Mouse (Mus musculus): ENCODE measurements at regions not wholly inside any gene's neighbourhood (a gene's known extent, or its start where the extent isn't known, plus 50 kb on each side); places are given as distances from the start of the nearest gene placed in this dataset.

DNA sequence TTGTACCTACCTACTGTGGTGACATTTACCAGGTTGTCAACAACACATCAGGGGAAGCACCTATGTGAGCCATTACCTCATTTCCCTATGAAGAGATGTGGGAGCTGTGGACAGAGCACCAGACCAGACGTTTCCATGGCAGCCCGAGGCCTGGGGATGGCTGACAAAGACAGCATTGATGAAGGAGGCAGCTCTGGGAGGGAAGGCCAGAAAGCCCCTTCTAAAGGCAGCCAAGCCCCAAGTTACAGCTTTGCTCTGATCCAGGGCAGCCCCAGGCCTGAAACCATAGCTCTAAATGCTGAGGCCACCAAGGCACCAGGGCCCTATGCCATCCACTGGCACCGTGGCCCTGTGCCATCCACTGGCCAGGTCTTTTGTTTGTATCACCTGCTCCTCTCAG lies 157.9 kb upstream of the Gm3448 start:
- no peak for TF ChIP-seq POLR2A (IDR thresholded peaks at IDR 0.05; ENCODE audit: low read depth, low read length)
- TF ChIP-seq CTCF (IDR thresholded peaks at IDR 0.05; ENCODE audit: borderline replicate concordance, insufficient read depth, low read length): no peak
